Mouse (Mus musculus) layer of hippocampus, adult 11-12 months (tissue): ENCODE data around the gene Tmem150a.

ENCODE experiments used
- DNase-seq: peaks from one replicate; pipeline ENCODE4 v3.0.0; 2022; ENCODE audit warnings: low spot score

Tmem150a gene

GRCm38 (mm10) chr6:72374206-72374605, 19.0 kb downstream of the Tmem150a start:
- no peak for DNase-seq

GRCm38 (mm10) chr6:72374820-72375563, 19.7 kb downstream of the Tmem150a start:
- no peak for DNase-seq

- DNase-seq: no peak
These were observed 23.4 kb downstream of the Tmem150a start for GRCm38 (mm10) chr6:72378510-72379234.

GRCm38 (mm10) chr6:72379377-72380130, 24.3 kb downstream of the Tmem150a start:
- no peak for DNase-seq

- DNase-seq: peak; percentile 63
These were observed 25.0 kb downstream of the Tmem150a start, which contains the start of gene Vamp5 for GRCm38 (mm10) chr6:72380131-72380770. TSS of gene Vamp5 (minus strand) at chr6:72380468.

GRCm38 (mm10) chr6:72382494-72382893, 27.2 kb downstream of the Tmem150a start:
- no peak for DNase-seq

- DNase-seq: no peak
These were observed 28.0 kb downstream of the Tmem150a start for GRCm38 (mm10) chr6:72383142-72383820.

GRCm38 (mm10) chr6:72383952-72384351, 28.7 kb downstream of the Tmem150a start:
- no peak for DNase-seq

- no peak for DNase-seq
These were observed 30.0 kb downstream of the Tmem150a start for GRCm38 (mm10) chr6:72385258-72385657.

- no peak for DNase-seq
These were observed 31.3 kb downstream of the Tmem150a start for GRCm38 (mm10) chr6:72386561-72386960.

GRCm38 (mm10) chr6:72387816-72388215, 32.6 kb downstream of the Tmem150a start:
- no peak for DNase-seq

- DNase-seq: no peak
These were observed 33.0 kb downstream of the Tmem150a start for GRCm38 (mm10) chr6:72388266-72388665.

- no peak for DNase-seq
These were observed 33.6 kb downstream of the Tmem150a start for GRCm38 (mm10) chr6:72388791-72389329.

- DNase-seq: no peak
These were observed 34.3 kb downstream of the Tmem150a start for GRCm38 (mm10) chr6:72389471-72389940.

- DNase-seq: peak; percentile 47
These were observed 34.9 kb downstream of the Tmem150a start, which contains the start of gene Vamp8 for GRCm38 (mm10) chr6:72389941-72390771. TSS of gene Vamp8 (minus strand) at chr6:72390703.

GRCm38 (mm10) chr6:72390795-72391521, 35.7 kb downstream of the Tmem150a start:
- DNase-seq: no peak

- no peak for DNase-seq
These were observed 37.1 kb downstream of the Tmem150a start for GRCm38 (mm10) chr6:72392341-72392740.

- no peak for DNase-seq
These were observed 41.6 kb downstream of the Tmem150a start for GRCm38 (mm10) chr6:72396837-72397251.

- no peak for DNase-seq
These were observed 44.7 kb downstream of the Tmem150a start for GRCm38 (mm10) chr6:72399967-72400366.
